11 mouse cellular contexts compared by ENCODE assay signal in genomic region chr1:39446178-39446577, GRCm38 (mm10). TPM values are rescaled to one million over a fixed set of nuclear protein-coding genes. Genes with fewer than 3 reads are reported as not detected.
DNase-seq lines count a peak whose midpoint lies in the region; ATAC-seq and TF ChIP-seq lines count a peak whose summit lies in the region.
"Had no signal": no experiment of that assay in that cellular context is flagged by ENCODE, and none has a peak within 500 bp of the region (broad histone marks: within the 10 kb centered on the region; RNA-seq: fewer than 3 reads in every experiment).

No protein-coding gene starts in this region.

- H3K4me2 ChIP-seq in heart, embryonic 11.5 days = peak overlapping the region; percentile 12; the same call in 1 of the 2 replicates

- no peak overlapping the region for H3K4me3 ChIP-seq in heart, embryonic 11.5 days (ENCODE audit: low read depth, low read length)
- H3K4me3 ChIP-seq in cerebellum, adult 2 months (replicated peaks; ENCODE audit: insufficient read depth, low read depth, low read length) = no peak overlapping the region
- no peak overlapping the region for H3K4me3 ChIP-seq in gastrocnemius, adult 2 months
- H3K4me3 ChIP-seq: hindbrain, embryonic 10.5 days had no signal

- intact Hi-C loops in heart, postnatal 36 days (cut with DNase I) = no loop called here
- intact Hi-C loops in gastrocnemius, adult 2 months (cut with DNase I) = no loop called here

- no peaks in the 10 kb centered on the region for H3K9me3 ChIP-seq in heart, embryonic 11.5 days (replicated peaks; ENCODE audit: control insufficient read depth, low read length)
- H3K9me3 ChIP-seq: hindbrain, embryonic 10.5 days had no signal

- peak overlapping the region; percentile 17; the same call in 1 of the 2 replicates for H3K27ac ChIP-seq in heart, embryonic 11.5 days (ENCODE audit: low read depth, low read length)
- H3K27ac ChIP-seq in cerebellum, adult 2 months (ENCODE audit: insufficient read depth, low read length) = peak overlapping the region; percentile 81
- no peak overlapping the region for H3K27ac ChIP-seq in gastrocnemius, adult 2 months
- H3K27ac ChIP-seq: hindbrain, embryonic 10.5 days; macrophage had no signal

- H3K4me1 ChIP-seq in heart, embryonic 11.5 days (ENCODE audit: control insufficient read depth, insufficient read depth, low read length) = peaks cover 68% of the 10 kb centered on the region
- H3K4me1 ChIP-seq in cerebellum, adult 2 months (ENCODE audit: control insufficient read depth, insufficient read depth, low read length) = peaks cover 72% of the 10 kb centered on the region

- no peak for TF ChIP-seq POLR2A in cerebellum, adult 2 months (IDR thresholded peaks at IDR 0.05; ENCODE audit: borderline replicate concordance, insufficient read depth, low read length)

- H3K9ac ChIP-seq in heart, embryonic 11.5 days (ENCODE audit: low read depth, low read length) = no peak overlapping the region

- ATAC-seq in heart, embryonic 11.5 days (replicated peaks; ENCODE audit: insufficient number of reproducible peaks, low FRiP score, low TSS enrichment) = no peak

- TF ChIP-seq CTCF in cerebellum, adult 2 months (IDR thresholded peaks at IDR 0.05; ENCODE audit: borderline replicate concordance, insufficient read depth, low read depth, low read length) = no peak
- no peak for TF ChIP-seq CTCF in gastrocnemius, adult 2 months (IDR thresholded peaks at IDR 0.05)

- no peaks in the 10 kb centered on the region for H3K27me3 ChIP-seq in heart, embryonic 11.5 days (ENCODE audit: control insufficient read depth, insufficient read depth, low read length)
- no peaks in the 10 kb centered on the region for H3K27me3 ChIP-seq in cerebellum, adult 2 months (ENCODE audit: control insufficient read depth, insufficient read depth, low read length)

- no peak for DNase-seq in heart, postnatal 36 days
- DNase-seq in cerebellum, adult 2 months = peak; percentile 88 to 94
- peak; percentile 78 for DNase-seq in layer of hippocampus, adult 9-11 months
- DNase-seq in retina, postnatal 1 day = peak; percentile 66
- no peak for DNase-seq in gastrocnemius, adult 2 months
- DNase-seq in spleen, postnatal 10 days (ENCODE audit: low spot score in 2 of 2) = no peak
- no peak for DNase-seq in gastrocnemius, postnatal 25 days
- DNase-seq: adrenal gland, postnatal 25 days had no signal

- no peaks in the 10 kb centered on the region; the same call in 1 of the 2 replicates for H3K36me3 ChIP-seq in heart, embryonic 11.5 days (ENCODE audit: control insufficient read depth, insufficient read depth, low read length)
- H3K36me3 ChIP-seq: hindbrain, embryonic 10.5 days had no signal

- WGBS in heart, embryonic 11.5 days (ENCODE audit: insufficient replicate concordance) = 25% methylated on average over 5 of the region's 5 CpGs
- 11% methylated on average over 5 of the region's 5 CpGs for WGBS in cerebellum, adult 2 months

RNA-seq across cellular contexts. Expression of gene Tbc1d8, which starts 32.4 kb away (rescaled TPM):
- 11.4 and 12.2 TPM in 2 replicates for polyA plus RNA-seq in heart, embryonic 11.5 days (2014; fragmentation: Nextera tagmentation; extraction: Ambion mirVana)
- total RNA-seq in heart, postnatal 36 days (2021) = 1 to 10 TPM; 5.5 to 6.5 TPM
- polyA plus RNA-seq in cerebellum, adult 2 months (2012; rRNA removed) = 29.2 and 34.0 TPM in 2 replicates
- total RNA-seq in gastrocnemius, adult 2 months (2021) = 1 to 10 TPM; 8.3 to 9.7 TPM
- 1 to 10 TPM; 6.0 to 6.8 TPM for total RNA-seq in gastrocnemius, postnatal 25 days (2021)

Comparison
In these comparisons a context has a peak if more than half of its experiments do, and no peak if none do; other contexts are left out.
1. DNase-seq: peak in cerebellum, adult 2 months (2 of 2), layer of hippocampus, adult 9-11 months (single experiment) and retina, postnatal 1 day (single experiment); none in heart, postnatal 36 days (0 of 2), gastrocnemius, adult 2 months (single experiment), spleen, postnatal 10 days (0 of 2) and gastrocnemius, postnatal 25 days (single experiment).